Mouse (Mus musculus): ENCODE measurements around the gene Scfd2. TPM values are rescaled to one million over a fixed set of nuclear protein-coding genes. Genes with fewer than 3 reads are reported as not detected.

Scfd2 gene
- 10 to 100 TPM; 21.6 to 32.9 (median 26.8) TPM for total RNA-seq (2022)

GRCm38 (mm10) chr5:74531630-74532280, at the start of gene Scfd2:
TSS of gene Scfd2 (minus strand) at chr5:74531759.
- DNase-seq, result peak; percentile 95

- no peak for DNase-seq
These were observed 40.2 kb upstream of the Scfd2 start for GRCm38 (mm10) chr5:74571767-74572166.

GRCm38 (mm10) chr5:74561151-74561550, 29.6 kb upstream of the Scfd2 start:
- DNase-seq, result no peak

GRCm38 (mm10) chr5:74549566-74549965, 18.0 kb upstream of the Scfd2 start:
- DNase-seq, result no peak

DNA sequence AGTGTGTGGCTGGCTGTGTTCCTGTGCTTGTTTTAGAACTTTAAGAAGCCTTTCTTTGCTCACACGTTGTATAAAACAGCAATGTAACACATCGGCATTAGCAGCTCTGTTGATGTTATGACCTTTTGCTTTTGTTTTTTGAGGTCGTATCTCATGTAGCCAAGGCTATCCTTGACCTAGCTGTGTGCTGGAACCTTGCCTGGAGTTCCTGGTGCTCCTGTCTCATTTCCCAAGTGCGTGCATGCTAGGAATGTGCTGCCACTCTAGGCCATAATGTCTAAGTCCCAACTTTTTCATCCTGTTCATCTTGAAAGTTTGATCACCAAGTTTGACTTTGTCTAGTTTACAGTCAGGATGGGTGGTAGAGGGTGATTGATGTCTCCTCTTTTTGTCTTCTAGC, 14.0 kb upstream of the Scfd2 start:
- peak; percentile 30 for DNase-seq

GRCm38 (mm10) chr5:74536180-74536947, 4.8 kb upstream of the Scfd2 start:
- no peak for DNase-seq

GRCm38 (mm10) chr5:74535240-74536021, 3.9 kb upstream of the Scfd2 start, which contains the start of gene Fip1l1:
TSS of gene Fip1l1 (plus strand) at chr5:74535449.
- DNase-seq, result peak; percentile 82

GRCm38 (mm10) chr5:74530785-74531184, 774 bp downstream of the Scfd2 start:
- no peak for DNase-seq

- DNase-seq, result no peak
These were observed 4.5 kb downstream of the Scfd2 start for GRCm38 (mm10) chr5:74527025-74527424.

DNA sequence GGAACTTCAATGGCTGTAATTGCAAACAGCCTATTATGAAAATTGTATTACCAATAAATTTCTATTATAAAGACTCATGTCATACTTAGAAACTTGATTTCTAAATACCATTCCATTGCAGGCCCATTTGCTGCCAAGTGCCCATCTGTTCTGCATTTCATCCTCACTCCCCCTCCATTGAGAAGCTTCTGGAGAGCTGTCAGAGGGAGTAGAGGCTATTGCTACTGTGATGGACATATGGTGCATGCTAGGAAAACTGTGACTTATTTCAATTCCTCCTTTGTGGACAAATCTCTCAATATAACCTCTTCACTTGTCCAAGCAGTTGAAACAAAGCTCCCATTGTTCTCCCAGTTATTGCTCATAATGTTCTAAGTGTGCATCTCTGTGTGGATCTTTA, 19.9 kb downstream of the Scfd2 start:
- no peak for DNase-seq

GRCm38 (mm10) chr5:74492705-74493104, 38.9 kb downstream of the Scfd2 start:
- DNase-seq, result no peak

GRCm38 (mm10) chr5:74484646-74485045, 46.9 kb downstream of the Scfd2 start:
- DNase-seq, result no peak

DNA sequence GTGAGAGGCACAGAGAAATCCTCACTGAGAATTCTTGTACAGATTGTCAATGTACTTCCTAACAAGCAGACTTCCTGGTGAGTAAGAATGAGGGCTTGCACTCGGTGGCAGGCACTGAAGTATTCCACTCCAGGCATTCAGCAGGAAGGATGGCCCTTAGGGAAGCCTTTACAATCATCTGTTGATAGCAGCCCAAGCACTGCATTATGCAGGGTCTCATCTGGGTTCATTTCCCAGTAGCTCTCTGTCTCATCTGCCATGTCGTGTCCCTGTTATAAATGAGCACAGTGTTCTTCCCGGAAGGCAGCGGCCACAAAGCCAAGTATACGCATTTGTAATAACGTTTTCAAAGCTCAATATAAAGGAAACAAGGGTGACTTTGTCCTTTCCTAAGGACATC, 48.9 kb downstream of the Scfd2 start:
- DNase-seq, result no peak

GRCm38 (mm10) chr5:74482034-74482433, 49.5 kb downstream of the Scfd2 start:
- DNase-seq, result no peak

DNA sequence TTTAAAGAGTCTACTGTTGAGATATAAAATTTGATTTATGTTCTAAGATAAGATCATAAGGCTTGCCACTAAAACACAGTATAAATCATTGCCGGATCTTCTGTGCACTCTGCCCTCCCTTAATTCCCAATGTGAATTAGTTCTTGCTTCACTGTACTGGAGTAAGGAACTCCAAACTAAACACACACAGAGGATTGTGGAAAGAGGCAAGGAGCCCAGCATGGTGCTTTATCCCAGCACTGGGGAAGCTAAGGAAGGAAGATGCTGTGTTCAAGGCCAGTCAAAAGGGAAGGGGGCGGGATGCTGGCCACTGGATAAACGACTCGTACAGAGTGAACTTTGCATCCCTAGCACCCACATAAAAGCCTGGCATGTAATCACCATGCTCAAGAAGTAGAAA, 51.1 kb downstream of the Scfd2 start:
- no peak for DNase-seq

DNA sequence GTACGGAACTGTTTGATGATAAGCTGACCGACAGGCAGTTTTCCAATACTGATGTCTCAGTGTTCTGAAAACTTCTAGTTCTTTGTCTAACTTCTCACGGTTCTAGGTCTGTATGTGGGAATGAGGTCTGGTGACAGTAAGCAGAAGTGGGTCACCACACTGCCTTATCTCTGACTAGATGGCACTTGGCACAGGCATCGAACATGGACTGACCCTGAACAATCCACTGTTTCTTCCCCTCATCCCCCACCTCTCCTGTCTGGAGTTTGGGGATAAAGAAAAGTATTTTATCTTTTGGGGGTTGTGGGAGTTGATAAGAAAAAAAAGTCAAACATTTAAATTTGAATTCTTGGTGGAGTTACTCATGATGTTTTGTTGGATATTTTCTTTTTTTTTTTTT, 51.6 kb downstream of the Scfd2 start:
- peak; percentile 17 for DNase-seq

DNA sequence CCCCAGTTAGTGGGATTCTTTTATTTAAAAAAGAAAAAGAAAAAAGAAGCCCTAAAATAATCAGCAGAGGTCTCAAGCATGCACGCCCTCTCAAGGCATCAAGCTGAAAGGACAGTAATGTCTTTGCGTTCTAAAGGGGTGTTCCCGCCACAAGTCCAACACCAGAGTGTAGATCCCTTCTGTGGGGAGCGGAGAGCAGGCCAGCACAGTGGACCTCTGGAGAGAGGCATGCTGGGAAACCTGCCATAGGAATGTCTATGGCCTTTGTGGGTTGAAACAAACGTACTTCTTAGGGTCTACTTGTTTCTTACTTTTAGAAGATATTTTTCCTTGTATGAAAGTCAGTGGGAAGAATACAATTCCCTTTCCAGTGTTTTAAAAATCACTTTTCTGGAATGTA, 52.4 kb downstream of the Scfd2 start:
- no peak for DNase-seq

GRCm38 (mm10) chr5:74476551-74476950, 55.0 kb downstream of the Scfd2 start:
- no peak for DNase-seq

DNA sequence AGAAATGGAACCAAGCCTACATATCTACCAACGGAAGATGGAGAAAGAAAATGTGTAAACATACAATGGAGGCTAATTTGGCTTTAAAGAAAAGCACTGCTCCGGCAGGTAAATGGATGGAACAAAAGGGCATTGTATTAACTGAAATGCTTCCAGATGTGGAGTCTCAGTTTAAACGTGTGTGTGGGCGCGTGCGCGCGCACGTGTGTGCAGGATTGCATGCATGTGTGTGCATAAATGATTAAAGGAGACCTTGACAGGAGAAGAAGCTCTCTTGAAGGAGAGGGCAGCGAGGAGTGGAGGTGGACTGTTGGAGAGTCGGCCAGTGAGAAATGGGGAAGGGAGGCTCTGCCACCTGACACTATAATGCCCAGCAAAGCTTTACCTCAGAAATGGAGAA, 58.4 kb downstream of the Scfd2 start:
- no peak for DNase-seq

DNA sequence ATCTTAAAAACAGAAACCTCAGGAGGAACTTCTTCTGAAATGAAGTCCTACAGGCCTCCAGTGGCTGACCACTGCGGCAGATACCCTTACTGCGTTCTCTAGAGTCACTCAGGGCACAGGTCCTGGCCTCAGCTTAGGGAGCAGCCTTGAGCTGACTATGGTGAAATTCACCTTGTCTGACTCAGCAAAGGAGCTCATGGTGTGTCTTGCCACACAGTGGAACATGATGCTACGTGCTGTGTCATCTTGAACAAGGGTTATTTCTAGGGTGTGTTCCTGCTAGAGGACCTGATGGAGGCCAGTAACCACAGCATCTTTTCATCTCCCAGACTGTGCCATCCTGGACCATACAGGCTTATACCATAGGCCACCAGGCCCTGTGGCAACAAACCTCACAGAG, 60.7 kb downstream of the Scfd2 start:
- peak; percentile 8 for DNase-seq

- DNase-seq, result no peak
These were observed 61.9 kb downstream of the Scfd2 start for GRCm38 (mm10) chr5:74469620-74470019.

GRCm38 (mm10) chr5:74467753-74468152, 63.8 kb downstream of the Scfd2 start:
- DNase-seq, result no peak

DNA sequence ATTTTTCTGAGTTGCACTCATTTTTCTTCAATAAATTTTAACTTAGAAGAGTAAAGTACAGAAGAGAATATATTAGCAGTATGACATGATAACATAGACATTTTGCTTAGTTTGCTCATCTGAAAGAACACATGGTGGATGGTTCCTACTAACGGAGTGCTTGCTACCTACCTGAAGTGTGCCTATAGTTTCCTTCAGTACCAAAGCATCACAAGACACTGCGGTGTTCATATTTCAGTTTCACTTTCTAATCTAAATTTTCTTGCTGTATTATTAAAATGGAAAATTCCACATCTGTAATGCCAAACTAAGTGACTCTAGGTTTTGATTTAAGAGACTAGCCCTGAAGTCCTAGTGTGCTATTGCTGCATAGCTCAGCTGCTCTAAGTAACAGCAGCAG, 74.8 kb downstream of the Scfd2 start:
- DNase-seq, result no peak
